Mouse (Mus musculus) testis, postnatal 14 days (tissue): ENCODE measurements at regions not wholly inside any gene's neighbourhood (a gene's known extent, or its start where the extent isn't known, plus 50 kb on each side); places are given as distances from the start of the nearest gene placed in this dataset.

Experiments used
- DNase-seq: peaks from one replicate; pipeline ENCODE4 v3.0.0; 2021; ENCODE audit warnings: low spot score

DNA sequence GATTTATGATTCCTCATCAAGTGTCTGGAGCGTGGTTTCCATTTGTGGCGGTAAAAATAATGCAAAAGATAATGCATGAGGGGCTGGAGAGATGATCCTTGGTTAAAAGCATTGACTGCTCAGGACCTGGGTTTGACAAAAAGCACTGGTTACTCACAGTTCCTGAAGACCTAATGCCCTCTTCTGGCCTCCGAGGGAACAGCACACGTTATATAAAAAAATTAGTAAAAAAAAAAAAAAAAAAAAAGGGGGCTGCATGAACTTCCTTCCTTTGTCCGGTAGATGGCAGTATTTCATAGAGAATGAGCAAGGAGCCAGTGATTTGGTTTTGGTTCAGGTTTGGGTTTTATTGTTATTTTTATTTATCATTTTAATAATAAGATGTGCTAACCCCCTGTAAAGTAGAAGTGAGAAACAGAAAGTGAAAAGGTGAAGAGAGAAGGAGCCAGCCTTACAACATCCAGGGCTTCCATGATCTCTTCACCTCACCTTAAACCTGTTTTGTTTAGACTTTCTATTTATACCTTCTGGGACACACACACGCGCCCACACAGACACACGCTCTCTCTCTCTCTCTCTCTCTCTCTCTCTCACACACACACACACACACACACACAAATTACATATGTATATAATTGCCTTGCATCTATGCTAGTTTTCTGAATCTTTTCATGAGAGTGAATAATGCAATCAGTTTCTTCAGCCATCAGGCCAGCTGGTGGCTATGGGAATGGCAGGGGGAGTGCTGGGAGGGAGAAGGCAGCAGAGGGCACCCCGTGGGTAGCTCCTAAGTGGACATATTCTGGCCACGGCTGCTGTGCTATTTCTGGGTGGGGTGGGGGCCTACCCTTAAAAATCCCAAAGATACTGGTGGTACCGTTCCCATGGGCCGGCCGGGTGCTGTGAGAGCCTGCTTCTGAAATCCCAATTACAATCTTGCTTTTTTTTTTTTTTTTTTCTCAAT is 230.0 kb downstream of the Poteg start:
- DNase-seq: peak; percentile 7

GRCm38 (mm10) chr8:27679164-27679563 is 231.7 kb downstream of the Poteg start:
- DNase-seq: no peak

GRCm38 (mm10) chr8:27721988-27722387 is 274.5 kb downstream of the Poteg start:
- DNase-seq: no peak

GRCm38 (mm10) chr8:27770296-27770695 is 322.8 kb downstream of the Poteg start:
- no peak for DNase-seq

DNA sequence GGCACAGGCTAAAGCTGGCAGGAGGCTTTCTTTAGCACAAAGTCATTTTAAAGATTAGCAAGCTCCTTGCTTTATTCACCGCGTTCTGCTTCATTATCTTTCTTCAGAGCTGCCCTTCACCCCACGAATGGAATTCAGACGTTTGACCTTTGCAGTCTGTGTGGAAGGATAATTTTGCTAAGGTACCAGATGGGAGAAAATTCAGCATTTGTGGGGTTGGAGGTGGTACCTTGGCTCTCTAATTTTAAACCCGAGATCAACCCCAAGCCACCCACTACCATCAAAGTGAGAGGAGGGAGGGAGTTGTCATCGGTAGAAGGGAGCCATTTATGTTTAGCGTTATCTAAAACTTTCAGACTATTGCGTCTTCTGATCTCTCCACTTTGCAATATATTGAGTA is 323.3 kb downstream of the Poteg start:
- no peak for DNase-seq

GRCm38 (mm10) chr8:27771250-27771649 is 323.8 kb downstream of the Poteg start:
- no peak for DNase-seq

- DNase-seq: no peak
These were observed 331.5 kb downstream of the Poteg start for GRCm38 (mm10) chr8:27778982-27779381.
